Mouse (Mus musculus) limb, embryonic 14.5 days (tissue): ENCODE measurements at regions not wholly inside any gene's neighbourhood (a gene's known extent, or its start where the extent isn't known, plus 50 kb on each side); places are given as distances from the start of the nearest gene placed in this dataset.

Source experiments
- ATAC-seq: fragments of 200-750 bp; cut with Nextera tagmentation; 2 replicates; pipeline ENCODE4 v1.8.0; 2017; ENCODE audit warnings: low read depth, moderate number of reproducible peaks, moderate TSS enrichment; ENCODE audit not compliant: low FRiP score
- DNase-seq: peaks from one replicate; pipeline ENCODE4 v3.0.0-alpha.2; 2015; ENCODE audit warnings: low spot score
- H3K27ac ChIP-seq: fragments of 300-500 bp; sonication (generic); replicated peaks from 2 replicates; pipeline ENCODE4 v1.5.1; 2014; ENCODE audit warnings: low read depth, mild to moderate bottlenecking, low read length, moderate library complexity, mixed read lengths
- H3K27me3 ChIP-seq: fragments of 300-500 bp; sonication (generic); 2 replicates; pipeline ENCODE4 v1.6.1; 2014; ENCODE audit warnings: low read length, mixed read lengths; ENCODE audit not compliant: control insufficient read depth, insufficient read depth
- H3K36me3 ChIP-seq: fragments of 300-500 bp; sonication (generic); 2 replicates; pipeline ENCODE4 v1.6.1; 2014; ENCODE audit warnings: mild to moderate bottlenecking, low read length, moderate library complexity, mixed read lengths; ENCODE audit not compliant: control insufficient read depth, insufficient read depth
- H3K4me1 ChIP-seq: fragments of 300-500 bp; sonication (generic); 2 replicates; pipeline ENCODE4 v1.6.1; 2014; ENCODE audit warnings: antibody characterized with exemption, low read length, mixed read lengths; ENCODE audit not compliant: control insufficient read depth, insufficient read depth
- H3K4me2 ChIP-seq: fragments of 300-500 bp; sonication (generic); replicated peaks from 2 replicates; pipeline ENCODE4 v1.6.1; 2014; ENCODE audit warnings: low read depth, mild to moderate bottlenecking, low read length, moderate library complexity; ENCODE audit not compliant: severe bottlenecking
- H3K4me3 ChIP-seq: fragments of 300-500 bp; sonication (generic); replicated peaks from 2 replicates; pipeline ENCODE4 v1.5.1; 2014; ENCODE audit warnings: low read length
- H3K9ac ChIP-seq: fragments of 300-500 bp; sonication (generic); 2 replicates; pipeline ENCODE4 v1.6.1; 2014; ENCODE audit warnings: mild to moderate bottlenecking, low read depth, low read length, moderate library complexity; ENCODE audit not compliant: severe bottlenecking
- H3K9me3 ChIP-seq: fragments of 300-500 bp; sonication (generic); 2 replicates; pipeline ENCODE4 v1.6.1; 2016; ENCODE audit warnings: low read length; ENCODE audit not compliant: control insufficient read depth
- POLR2A ChIP-seq: fragments of 200-500 bp; IDR thresholded peaks from 2 replicates; pipeline ENCODE4 v1.8.0; 2012; ENCODE audit warnings: inconsistent platforms, mild to moderate bottlenecking, moderate library complexity, borderline replicate concordance; ENCODE audit not compliant: insufficient read depth, insufficient read length; ENCODE audit errors: extremely low read depth
- WGBS: fragments of 180-500 bp; shearing (Covaris S2); extraction: QIAGEN DNeasy Blood & Tissue Kit; methylation state at CpG from one replicate; pipeline ENCODE4 v1.1.7; 2014; 5-methylcytosine and 5-hydroxymethylcytosine counted together

DNA sequence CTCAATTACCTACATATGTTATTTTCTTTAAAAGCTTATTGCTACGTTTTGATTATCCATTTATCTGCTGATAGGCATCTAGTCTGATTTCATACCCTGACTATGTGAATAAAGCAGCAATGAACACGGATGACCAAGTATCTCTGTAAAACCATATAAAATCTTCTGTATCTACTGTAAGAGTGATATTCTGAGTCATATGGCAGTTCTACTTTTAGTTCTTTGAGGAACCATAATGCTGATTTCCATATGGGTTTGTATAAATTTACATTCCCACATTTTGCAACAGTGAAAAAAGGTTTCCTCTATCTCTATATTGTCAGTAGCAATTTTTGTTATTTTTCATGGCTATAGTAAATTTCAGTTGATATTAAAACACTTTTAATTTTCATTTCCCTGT is 280.6 kb downstream of the Fsip2 start:
- Histone ChIP-seq H3K27me3 (no peaks in the 10 kb centered on the region), H3K27ac (no peak overlapping the region), H3K4me3 (no peak overlapping the region), H3K4me1 (no peaks in the 10 kb centered on the region), H3K9me3 (no peaks in the 10 kb centered on the region), H3K4me2 (no peak overlapping the region), H3K36me3 (no peaks in the 10 kb centered on the region), H3K9ac (no peak overlapping the region)
- 72% methylated on average over 2 of the region's 2 CpGs for WGBS
- no peak for ATAC-seq
- DNase-seq, result no peak
- no peak for TF ChIP-seq POLR2A

DNA sequence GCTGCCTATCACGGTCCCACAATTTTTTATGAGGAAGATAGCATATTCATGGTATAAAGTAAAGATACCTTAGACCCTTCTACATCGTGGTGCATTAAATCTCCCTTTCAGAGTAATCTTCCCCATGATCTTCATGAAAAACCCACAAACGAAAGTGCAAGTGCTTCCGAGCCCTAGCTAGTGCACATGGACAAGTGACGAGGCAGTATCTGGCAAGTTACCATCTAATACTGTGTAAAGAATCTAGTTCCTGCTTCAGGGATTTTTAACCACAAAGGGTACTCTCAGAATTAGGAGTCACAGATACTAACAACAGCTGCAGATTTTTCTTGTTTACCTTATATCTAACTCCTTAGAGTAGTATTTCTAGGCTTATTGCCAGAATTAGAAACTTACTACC is 282.8 kb downstream of the Fsip2 start:
- no peak for TF ChIP-seq POLR2A
- Histone ChIP-seq H3K27ac (no peak overlapping the region), H3K9ac (no peak overlapping the region), H3K27me3 (no peaks in the 10 kb centered on the region), H3K36me3 (no peaks in the 10 kb centered on the region), H3K4me1 (no peaks in the 10 kb centered on the region), H3K4me3 (no peak overlapping the region), H3K9me3 (no peaks in the 10 kb centered on the region), H3K4me2 (no peak overlapping the region)
- 84% methylated on average over 5 of the region's 5 CpGs for WGBS
- ATAC-seq (no peak), DNase-seq (no peak)

DNA sequence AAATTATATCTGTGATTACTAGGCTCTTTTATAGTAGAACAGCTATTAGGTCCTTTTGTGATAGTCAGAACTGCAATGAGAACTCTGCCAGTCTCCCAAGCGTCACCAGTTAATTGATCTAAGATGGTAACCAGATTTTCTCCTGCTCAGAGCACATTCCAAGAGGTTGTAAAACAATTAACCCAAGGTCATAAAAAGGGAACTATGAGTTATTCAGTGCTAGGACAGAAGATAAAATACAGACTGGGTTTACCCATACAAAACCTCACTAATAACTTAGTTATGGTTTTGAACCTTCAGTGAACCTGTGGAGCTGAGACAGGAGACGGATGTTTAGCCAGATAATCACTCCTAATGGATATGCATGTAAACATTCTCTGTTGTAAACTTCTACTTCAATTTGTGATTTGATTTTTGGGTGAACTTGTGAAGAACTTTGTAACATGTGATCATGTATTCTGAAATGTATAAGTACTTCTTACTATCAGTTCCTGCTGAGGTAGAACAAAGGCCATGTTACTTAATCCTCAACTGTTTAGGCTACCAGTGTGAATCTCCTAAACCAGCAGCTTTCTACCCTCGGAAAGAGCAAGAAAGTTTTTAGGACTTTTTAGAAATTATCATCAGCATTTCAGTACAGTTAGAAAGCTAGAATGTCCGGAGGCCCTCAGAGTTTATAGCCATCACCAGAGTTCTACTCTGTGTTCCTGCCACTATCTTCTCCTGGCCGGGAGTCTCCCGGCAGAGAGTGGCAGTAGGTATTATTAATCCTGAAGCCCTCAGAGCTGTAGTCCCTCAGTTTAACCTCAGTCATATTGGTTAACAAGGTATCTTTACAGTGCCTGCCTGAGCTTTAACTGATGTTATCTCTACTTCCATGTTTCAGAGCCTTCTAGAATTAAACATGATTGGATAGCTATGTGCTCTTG is 308.0 kb downstream of the Fsip2 start:
- Histone ChIP-seq H3K36me3 (no peaks in the 10 kb centered on the region), H3K27ac (no peak overlapping the region), H3K4me3 (no peak overlapping the region), H3K27me3 (no peaks in the 10 kb centered on the region), H3K9me3 (no peaks in the 10 kb centered on the region), H3K9ac (no peak overlapping the region), H3K4me1 (no peaks in the 10 kb centered on the region), H3K4me2 (no peak overlapping the region)
- no peak for TF ChIP-seq POLR2A
- DNase-seq (no peak), ATAC-seq (no peak)
- WGBS, result 22% methylated on average over 6 of the region's 6 CpGs

DNA sequence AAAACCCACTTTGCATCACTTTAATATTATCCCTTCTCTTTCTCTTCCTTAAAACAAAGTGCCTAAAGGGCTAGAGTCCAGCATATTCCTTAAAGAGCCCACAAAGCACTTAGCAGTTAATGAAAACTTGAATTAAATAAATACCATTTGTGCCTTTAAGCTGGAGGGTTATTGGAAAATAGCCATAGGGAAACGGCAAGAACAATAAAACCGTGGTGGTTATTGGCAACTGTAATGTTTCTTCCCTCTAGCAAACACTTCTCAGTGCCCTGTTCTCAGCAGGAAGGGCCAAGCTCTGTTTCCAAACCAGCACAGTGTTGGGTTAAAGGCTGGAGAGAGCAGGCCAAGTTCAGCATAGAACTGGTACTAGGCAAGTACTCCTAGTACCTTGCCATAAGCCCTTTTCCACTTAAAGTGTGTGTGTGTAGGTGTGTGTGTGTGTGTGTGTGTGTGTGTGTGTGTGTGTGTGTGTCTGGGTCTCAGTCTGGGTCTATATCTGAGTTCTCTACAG is 313.4 kb downstream of the Fsip2 start:
- Histone ChIP-seq H3K36me3 (no peaks in the 10 kb centered on the region), H3K4me3 (no peak overlapping the region), H3K27ac (no peak overlapping the region), H3K9ac (no peak overlapping the region), H3K4me2 (no peak overlapping the region), H3K4me1 (no peaks in the 10 kb centered on the region), H3K27me3 (no peaks in the 10 kb centered on the region), H3K9me3 (no peaks in the 10 kb centered on the region)
- WGBS, result 14% methylated on average over 2 of the region's 2 CpGs
- ATAC-seq, result peak; percentile 30; the same call in 1 of the 2 replicates
- DNase-seq, result peak; percentile 52
- no peak for TF ChIP-seq POLR2A

DNA sequence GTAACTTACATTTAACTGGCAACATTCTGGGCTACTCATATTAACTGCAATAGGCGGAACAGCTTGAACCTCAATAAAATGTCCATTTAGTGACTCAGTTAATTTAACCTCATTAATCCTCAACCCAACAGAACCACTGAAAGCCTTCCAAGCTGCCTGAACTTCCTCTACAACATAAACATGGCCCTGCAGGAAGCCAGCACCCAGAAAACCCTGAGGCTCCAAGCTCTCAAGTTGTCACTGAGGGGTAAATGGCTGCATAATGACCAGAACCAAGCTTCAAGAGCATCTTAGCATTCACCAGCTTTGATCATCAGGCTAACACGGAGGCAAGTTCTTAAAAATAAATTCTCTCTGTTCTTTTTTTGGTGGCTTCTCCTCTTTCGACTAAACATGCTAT is 315.2 kb downstream of the Fsip2 start:
- no peak for TF ChIP-seq POLR2A
- H3K4me2 ChIP-seq, result no peak overlapping the region
- H3K27ac ChIP-seq, result no peak overlapping the region
- H3K27me3 ChIP-seq, result no peaks in the 10 kb centered on the region
- 28% methylated on average over 3 of the region's 3 CpGs for WGBS
- H3K9me3 ChIP-seq, result no peaks in the 10 kb centered on the region
- H3K4me1 ChIP-seq, result no peaks in the 10 kb centered on the region
- ATAC-seq (no peak), DNase-seq (no peak)
- no peak overlapping the region for H3K4me3 ChIP-seq
- no peak overlapping the region for H3K9ac ChIP-seq
- no peaks in the 10 kb centered on the region for H3K36me3 ChIP-seq
